Mouse (Mus musculus) myocyte (in vitro differentiated cells): ENCODE results near the gene Rpl29. TPM values are rescaled to one million over a fixed set of nuclear protein-coding genes. Genes with fewer than 3 reads are reported as not detected.

Experiments
- H3K27me3 ChIP-seq: one replicate; pipeline ENCODE4 v1.6.1; 2011; ENCODE audit not compliant: control insufficient read depth, insufficient read depth, insufficient read length
- H3K36me3 ChIP-seq: one replicate; pipeline ENCODE4 v1.6.1; 2011; ENCODE audit not compliant: control insufficient read depth, insufficient read depth
- H3K4me2 ChIP-seq: one replicate; pipeline ENCODE4 v1.6.1; 2011; ENCODE audit warnings: low read depth, control low read depth
- H3K4me3 ChIP-seq: one replicate; pipeline ENCODE4 v1.5.1; 2011; ENCODE audit warnings: mild to moderate bottlenecking, control low read depth, moderate library complexity
- H3K79me2 ChIP-seq: one replicate; pipeline ENCODE4 v1.6.1; 2011; ENCODE audit not compliant: control insufficient read depth, insufficient read depth
- H3ac ChIP-seq: one replicate; pipeline ENCODE4 v1.6.1; 2011; ENCODE audit not compliant: control insufficient read depth, insufficient read length
- CEBPB ChIP-seq: IDR thresholded peaks from 2 replicates; pipeline ENCODE4 v1.6.1; 2011; ENCODE audit warnings: mild to moderate bottlenecking, moderate library complexity; ENCODE audit not compliant: poor library complexity, insufficient read depth, severe bottlenecking
- E2F4 ChIP-seq: IDR thresholded peaks from one replicate; pipeline ENCODE4 v1.6.1; 2011; ENCODE audit warnings: mild to moderate bottlenecking, control low read depth, moderate library complexity; ENCODE audit not compliant: insufficient read depth
- MAX ChIP-seq: IDR thresholded peaks from one replicate; pipeline ENCODE4 v1.6.1; 2011; ENCODE audit warnings: low read depth, mild to moderate bottlenecking, control low read depth
- MYOD1 ChIP-seq, 3 experiments: IDR thresholded peaks; one replicate each; pipeline ENCODE4 v1.6.1; 2011; ENCODE audit warnings: control low read depth in 2 of 3, low read depth in 2 of 3, mild to moderate bottlenecking in 2 of 3, moderate library complexity in 1 of 3; ENCODE audit not compliant: insufficient read length in 2 of 3, control insufficient read depth in 1 of 3
- MYOG ChIP-seq, 3 experiments: IDR thresholded peaks; one replicate each; pipeline ENCODE4 v1.6.1; 2011; ENCODE audit warnings: control low read depth in 2 of 3, low read depth in 2 of 3, mild to moderate bottlenecking in 2 of 3; ENCODE audit not compliant: insufficient read length in 2 of 3, control insufficient read depth in 1 of 3, insufficient read depth in 1 of 3
- POLR2A ChIP-seq: IDR thresholded peaks from one replicate; pipeline ENCODE4 v1.6.1; 2011; ENCODE audit warnings: low read depth, mild to moderate bottlenecking, control low read depth, moderate library complexity; ENCODE audit not compliant: insufficient read length
- POLR2AphosphoS2 ChIP-seq: IDR thresholded peaks from one replicate; pipeline ENCODE4 v1.6.1; 2011; ENCODE audit warnings: low read depth, control low read depth; ENCODE audit not compliant: insufficient read length
- REST ChIP-seq: IDR thresholded peaks from one replicate; pipeline ENCODE4 v1.6.1; 2011; ENCODE audit warnings: mild to moderate bottlenecking, control low read depth, moderate library complexity; ENCODE audit not compliant: insufficient read depth, insufficient read length
- SRF ChIP-seq: IDR thresholded peaks from one replicate; pipeline ENCODE4 v1.6.1; 2011; ENCODE audit warnings: low read depth; ENCODE audit not compliant: control insufficient read depth, insufficient read length
- TCF12 ChIP-seq: IDR thresholded peaks from one replicate; pipeline ENCODE4 v1.6.1; 2011; ENCODE audit warnings: mild to moderate bottlenecking, control low read depth; ENCODE audit not compliant: poor library complexity, insufficient read depth, severe bottlenecking
- TCF3 ChIP-seq: IDR thresholded peaks from one replicate; pipeline ENCODE4 v1.6.1; 2011; ENCODE audit warnings: low read depth, control low read depth; ENCODE audit not compliant: insufficient read length
- USF1 ChIP-seq: IDR thresholded peaks from one replicate; pipeline ENCODE4 v1.6.1; 2011; ENCODE audit warnings: low read depth, mild to moderate bottlenecking, control low read depth, moderate library complexity
- polyA plus RNA-seq: library from polyadenylated mRNA; unstranded; fragments of >200 nt; fragmentation: generic; extraction: Trizol; gene quantifications from one replicate; pipeline ENCODE4 v1.2.1, GENCODE M21; 2012; ENCODE audit warnings: missing spikeins

Gene Rpl29
- polyA plus RNA-seq, 1 experiment, result 45.1 TPM

DNA sequence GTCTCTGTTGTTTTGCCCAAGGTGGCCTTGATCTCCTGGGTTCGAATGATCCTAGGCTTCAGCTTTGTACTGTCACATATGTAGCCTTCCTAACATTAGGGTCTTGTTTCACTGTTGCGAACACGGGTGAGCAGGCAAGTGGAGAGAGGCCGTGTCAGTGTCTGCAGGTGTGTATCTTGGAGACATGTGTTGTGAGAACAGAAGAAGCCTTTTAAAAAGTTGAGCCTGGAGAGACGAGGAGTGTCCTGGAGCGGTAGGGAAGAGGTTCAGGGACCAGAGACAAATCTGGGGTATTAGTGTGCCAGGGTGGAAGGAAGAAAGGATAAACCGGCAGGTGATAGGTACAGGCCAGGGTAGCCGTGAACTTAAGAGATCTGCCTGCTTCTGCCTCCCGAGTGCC is 48.8 kb downstream of the Rpl29 start:
- H3K79me2 ChIP-seq, result peaks cover 8% of the 10 kb centered on the region
- H3K36me3 ChIP-seq, result peaks cover 5% of the 10 kb centered on the region
- peak overlapping the region; percentile 84 for H3K4me2 ChIP-seq
- peak overlapping the region; percentile 54 for H3K4me3 ChIP-seq
- H3ac ChIP-seq, result peak overlapping the region; percentile 36
- TF ChIP-seq MYOG (IDR thresholded peaks at IDR 0.05; ENCODE audit: control insufficient read depth in 1 of 3, insufficient read depth in 1 of 3, insufficient read length in 2 of 3, low read depth in 2 of 3) (no peak), MYOD1 (IDR thresholded peaks at IDR 0.05; ENCODE audit: control insufficient read depth in 1 of 3, insufficient read length in 2 of 3, low read depth in 2 of 3) (no peak), REST (no peak), POLR2AphosphoS2 (no peak), E2F4 (no peak), MAX (no peak), USF1 (no peak), CEBPB (no peak), TCF12 (no peak), POLR2A (no peak), SRF (no peak)
- no peaks in the 10 kb centered on the region for H3K27me3 ChIP-seq

DNA sequence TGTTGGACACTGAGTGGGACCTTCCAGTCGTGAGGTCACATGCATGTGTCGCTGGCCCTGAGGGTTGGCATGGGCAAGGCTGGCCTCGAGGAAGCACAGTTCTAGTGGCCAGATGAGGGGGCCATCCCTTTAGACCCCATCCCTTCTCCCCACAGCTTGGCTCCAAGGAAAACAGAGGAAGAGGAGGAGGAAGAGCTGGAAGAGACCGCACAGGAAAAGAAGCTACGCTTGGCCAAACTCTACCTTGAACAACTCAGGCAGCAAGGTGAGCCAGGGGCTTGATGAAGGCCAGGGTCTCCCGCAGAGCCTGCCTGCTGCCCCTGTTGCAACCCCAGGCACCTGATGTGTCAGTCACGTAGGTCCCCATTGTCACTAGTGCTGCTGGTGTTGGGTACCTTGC is 51.3 kb downstream of the Rpl29 start:
- no peak for TF ChIP-seq REST
- no peak for TF ChIP-seq USF1
- TF ChIP-seq TCF3, result no peak
- no peak for TF ChIP-seq MYOD1 (IDR thresholded peaks at IDR 0.05; ENCODE audit: control insufficient read depth in 1 of 3, insufficient read length in 2 of 3, low read depth in 2 of 3)
- no peak for TF ChIP-seq MYOG (IDR thresholded peaks at IDR 0.05; ENCODE audit: control insufficient read depth in 1 of 3, insufficient read depth in 1 of 3, insufficient read length in 2 of 3, low read depth in 2 of 3)
- TF ChIP-seq E2F4, result no peak
- TF ChIP-seq POLR2A, result no peak
- TF ChIP-seq TCF12, result no peak
- TF ChIP-seq POLR2AphosphoS2, result no peak
- TF ChIP-seq SRF, result no peak
- TF ChIP-seq MAX, result no peak
- no peak for TF ChIP-seq CEBPB
- Histone ChIP-seq H3K79me2 (peaks cover 3% of the 10 kb centered on the region), H3K27me3 (no peaks in the 10 kb centered on the region), H3ac (no peak overlapping the region), H3K4me2 (no peak overlapping the region), H3K4me3 (no peak overlapping the region), H3K36me3 (peaks cover 5% of the 10 kb centered on the region)

DNA sequence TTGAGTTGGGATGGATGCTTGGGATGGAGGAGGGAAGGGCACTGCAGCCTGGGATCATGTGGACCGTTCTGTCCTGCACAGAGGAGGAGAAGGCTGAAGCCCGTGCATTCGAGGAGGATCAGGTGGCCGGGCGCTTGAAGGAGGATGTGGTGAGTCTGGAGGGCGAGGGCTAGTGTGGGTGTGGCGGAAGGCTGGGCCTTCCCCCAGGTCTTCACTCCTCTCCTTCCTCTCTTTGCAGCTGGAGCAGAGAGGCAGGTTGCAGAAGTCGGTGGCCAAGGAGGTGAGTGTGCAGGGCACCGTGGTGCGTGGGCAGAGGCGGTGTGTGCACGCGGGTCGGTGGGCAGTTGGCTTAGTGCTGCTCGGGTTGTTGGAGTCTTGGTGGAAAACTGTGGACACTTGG is 51.8 kb downstream of the Rpl29 start:
- H3K36me3 ChIP-seq, result peaks cover 5% of the 10 kb centered on the region
- H3K27me3 ChIP-seq, result no peaks in the 10 kb centered on the region
- TF ChIP-seq POLR2A (no peak), MAX (no peak), MYOG (IDR thresholded peaks at IDR 0.05; ENCODE audit: control insufficient read depth in 1 of 3, insufficient read depth in 1 of 3, insufficient read length in 2 of 3, low read depth in 2 of 3) (no peak), E2F4 (no peak), POLR2AphosphoS2 (no peak), TCF12 (no peak), USF1 (no peak), SRF (no peak), MYOD1 (IDR thresholded peaks at IDR 0.05; ENCODE audit: control insufficient read depth in 1 of 3, insufficient read length in 2 of 3, low read depth in 2 of 3) (no peak), REST (no peak)
- H3K4me3 ChIP-seq, result no peak overlapping the region
- no peak overlapping the region for H3K4me2 ChIP-seq
- no peak overlapping the region for H3ac ChIP-seq
- H3K79me2 ChIP-seq, result peaks cover 3% of the 10 kb centered on the region

Other genes starting within 250 kb of the Rpl29 start
- 20.2 TPM for gene Ppm1m, start 229.7 kb upstream of the Rpl29 start, polyA plus RNA-seq
- gene Twf2, start 226.3 kb upstream of the Rpl29 start, polyA plus RNA-seq, result 103 TPM
- gene Tlr9, start 206.9 kb upstream of the Rpl29 start, polyA plus RNA-seq, result not detected
- 98.1 TPM for gene Alas1, start 180.8 kb upstream of the Rpl29 start, polyA plus RNA-seq
- 7.6 TPM for gene Poc1a, start 148.4 kb upstream of the Rpl29 start, polyA plus RNA-seq
- 8.9 TPM for gene Dusp7, start 60.8 kb upstream of the Rpl29 start, polyA plus RNA-seq
- 18.1 TPM for gene Acy1, start 8.9 kb downstream of the Rpl29 start, polyA plus RNA-seq
- 4.2 TPM for gene Abhd14b, start 18.0 kb downstream of the Rpl29 start, polyA plus RNA-seq
- 19.2 TPM for gene Abhd14a, start 18.2 kb downstream of the Rpl29 start, polyA plus RNA-seq
- gene Pcbp4, start 23.8 kb downstream of the Rpl29 start, polyA plus RNA-seq, result 274 TPM
- gene Gpr62, start 36.5 kb downstream of the Rpl29 start, polyA plus RNA-seq, result 0.46 TPM
- gene Rrp9, start 46.5 kb downstream of the Rpl29 start, polyA plus RNA-seq, result 69.4 TPM
- gene Parp3, start 47.5 kb downstream of the Rpl29 start, polyA plus RNA-seq, result 66.1 TPM
- not detected for gene Iqcf1, start 70.5 kb downstream of the Rpl29 start, polyA plus RNA-seq
- 0.12 TPM for gene Iqcf5, start 85.1 kb downstream of the Rpl29 start, polyA plus RNA-seq
- not detected for gene Iqcf3, start 132.2 kb downstream of the Rpl29 start, polyA plus RNA-seq
- gene Iqcf4, start 141.5 kb downstream of the Rpl29 start, polyA plus RNA-seq, result not detected
- not detected for gene Iqcf6, start 197.1 kb downstream of the Rpl29 start, polyA plus RNA-seq
- gene Grm2, start 226.6 kb downstream of the Rpl29 start, polyA plus RNA-seq, result not detected